Mouse (Mus musculus) kidney, adult 2 months (tissue): ENCODE measurements at regions not wholly inside any gene's neighbourhood (a gene's known extent, or its start where the extent isn't known, plus 50 kb on each side); places are given as distances from the start of the nearest gene placed in this dataset.

Experiments
- DNase-seq: peaks from one replicate; pipeline ENCODE4 v3.0.0; 2021
- H3K27ac ChIP-seq: fragments of 200-500 bp; 2 replicates; pipeline ENCODE4 v1.5.1; 2012; ENCODE audit warnings: low read depth, low read length, control low read depth, inconsistent platforms; ENCODE audit not compliant: insufficient read depth
- H3K27me3 ChIP-seq: fragments of 200-500 bp; replicated peaks from 2 replicates; pipeline ENCODE4 v1.6.1; 2012; ENCODE audit warnings: mild to moderate bottlenecking, moderate library complexity, low read length, inconsistent platforms; ENCODE audit not compliant: control insufficient read depth, insufficient read depth
- H3K36me3 ChIP-seq: fragments of 200-500 bp; 2 replicates; pipeline ENCODE4 v1.6.1; 2012; ENCODE audit warnings: mild to moderate bottlenecking, moderate library complexity, low read length, inconsistent platforms; ENCODE audit not compliant: control insufficient read depth, insufficient read depth
- H3K4me1 ChIP-seq: fragments of 200-500 bp; 2 replicates; pipeline ENCODE4 v1.6.1; 2011; ENCODE audit warnings: low read length; ENCODE audit not compliant: control insufficient read depth, insufficient read depth
- H3K4me3 ChIP-seq: fragments of 200-500 bp; 2 replicates; pipeline ENCODE4 v1.5.1; 2011; ENCODE audit warnings: mild to moderate bottlenecking, low read depth, low read length, control low read depth; ENCODE audit not compliant: insufficient read depth
- CTCF ChIP-seq: fragments of 200-500 bp; conservative IDR thresholded peaks from 2 replicates; pipeline ENCODE4 v1.5.1; 2011; ENCODE audit warnings: low read depth, mild to moderate bottlenecking, control low read depth, low read length, moderate library complexity, mixed read lengths; ENCODE audit not compliant: insufficient read depth, insufficient read length
- POLR2A ChIP-seq: fragments of 200-500 bp; IDR thresholded peaks from one replicate; pipeline ENCODE4 v1.6.1; 2011; ENCODE audit warnings: low read depth, low read length, control low read depth
- WGBS: fragments of 180-500 bp; shearing (Covaris S2); methylation state at CpG from one replicate; pipeline ENCODE4 v1.1.7; 2018; 5-methylcytosine and 5-hydroxymethylcytosine counted together

DNA sequence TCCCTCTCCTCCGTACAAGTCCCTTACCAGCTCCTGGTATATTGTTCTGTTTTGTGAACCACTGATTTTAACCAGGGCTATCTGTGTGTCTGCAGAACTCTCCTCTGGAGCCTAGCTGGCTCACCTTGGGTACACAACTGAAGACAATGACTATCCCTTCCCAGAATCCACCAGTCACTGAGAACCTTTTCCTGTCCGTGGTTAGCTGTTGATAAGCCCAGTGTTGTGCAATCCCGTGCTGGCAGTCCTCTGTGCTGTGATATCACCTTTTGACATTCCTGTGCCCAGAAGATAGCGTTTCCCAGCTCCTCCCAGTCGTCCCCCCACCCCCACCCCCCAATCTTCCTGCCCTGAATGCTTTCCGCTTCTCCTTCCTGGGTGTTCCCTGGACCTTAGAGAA, 73.5 kb downstream of the S1pr1 start:
- H3K4me1 ChIP-seq = peaks cover 3% of the 10 kb centered on the region; the same call in 1 of the 2 replicates
- no peak overlapping the region for H3K4me3 ChIP-seq
- no peak overlapping the region for H3K27ac ChIP-seq
- WGBS = 45% methylated on average over 6 of the region's 6 CpGs
- DNase-seq = peak; percentile 71
- H3K36me3 ChIP-seq = no peaks in the 10 kb centered on the region
- TF ChIP-seq CTCF (no peak), POLR2A (no peak)
- no peaks in the 10 kb centered on the region for H3K27me3 ChIP-seq

DNA sequence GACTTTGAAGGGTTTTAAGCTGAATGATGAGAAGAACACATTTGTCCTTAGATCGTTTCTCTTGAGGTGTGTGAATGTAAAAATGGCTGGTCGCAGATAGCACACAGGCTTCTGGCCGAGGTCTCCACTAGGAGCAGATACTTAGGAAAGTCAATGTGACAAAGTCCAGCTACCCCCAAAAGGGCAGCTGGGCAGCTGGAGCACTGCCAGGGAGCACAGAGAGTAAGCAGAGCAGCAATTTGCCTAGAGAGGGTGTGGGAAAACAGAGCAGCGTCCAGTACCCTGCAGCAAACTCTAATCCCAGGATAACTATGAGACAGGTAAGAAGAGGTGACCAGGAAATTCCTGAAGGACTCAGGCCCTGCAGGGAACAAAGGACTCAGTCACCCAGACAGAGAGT, 79.4 kb downstream of the S1pr1 start:
- Histone ChIP-seq H3K4me3 (no peak overlapping the region), H3K4me1 (peaks cover 7% of the 10 kb centered on the region; the same call in 1 of the 2 replicates), H3K27me3 (no peaks in the 10 kb centered on the region), H3K36me3 (no peaks in the 10 kb centered on the region), H3K27ac (no peak overlapping the region)
- TF ChIP-seq CTCF (0 out of 2 replicates have a peak, but pooled peaks have one; percentile 6), POLR2A (no peak)
- 60% methylated on average over 4 of the region's 4 CpGs for WGBS
- peak; percentile 53 for DNase-seq

DNA sequence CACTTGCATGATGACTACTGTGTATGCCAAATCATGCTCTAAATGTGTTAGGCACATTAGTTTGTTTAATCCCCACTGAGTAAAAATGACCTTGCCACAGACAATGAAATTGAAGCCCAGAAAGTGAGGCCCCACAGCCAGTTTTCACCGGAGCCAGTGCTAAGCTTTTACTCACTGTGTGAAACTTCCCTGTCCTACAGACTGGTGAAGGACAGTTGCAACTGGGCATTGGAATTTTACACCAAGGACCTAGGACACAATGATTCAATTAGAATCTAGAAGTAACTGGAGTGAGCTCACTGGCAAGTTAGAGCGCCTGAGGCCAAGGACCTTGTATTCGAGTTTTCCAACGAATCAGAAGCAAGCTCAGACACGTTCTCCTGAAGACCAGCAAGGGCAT, 79.8 kb downstream of the S1pr1 start:
- DNase-seq = no peak
- 69% methylated on average over 5 of the region's 5 CpGs for WGBS

DNA sequence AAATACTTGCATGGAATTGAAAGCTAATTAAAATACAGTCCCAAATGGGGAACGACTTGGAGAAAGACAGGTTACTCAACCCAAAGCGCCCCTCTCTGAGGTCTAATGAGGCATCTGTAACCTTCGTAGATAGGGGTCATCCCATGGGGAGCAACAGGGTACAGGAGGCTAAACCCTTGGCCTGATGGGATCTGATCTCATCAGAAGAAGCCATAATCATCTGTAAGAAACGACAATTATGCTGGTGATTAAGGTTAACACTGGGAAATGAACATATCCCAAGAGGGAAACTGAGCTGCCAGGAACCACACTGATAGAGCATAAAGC, 82.5 kb downstream of the S1pr1 start:
- Histone ChIP-seq H3K27me3 (no peaks in the 10 kb centered on the region), H3K27ac (no peak overlapping the region), H3K4me3 (no peak overlapping the region), H3K4me1 (peaks cover 7% of the 10 kb centered on the region; the same call in 1 of the 2 replicates), H3K36me3 (no peaks in the 10 kb centered on the region)
- TF ChIP-seq POLR2A = no peak
- no peak for TF ChIP-seq CTCF
- DNase-seq = no peak
- 73% methylated on average over 4 of the region's 4 CpGs for WGBS

More for the DNA sequence above, 79.8 kb downstream of the S1pr1 start:
- Histone ChIP-seq H3K27me3 (no peaks in the 10 kb centered on the region), H3K27ac (no peak overlapping the region), H3K36me3 (no peaks in the 10 kb centered on the region), H3K4me1 (peaks cover 7% of the 10 kb centered on the region; the same call in 1 of the 2 replicates), H3K4me3 (no peak overlapping the region)
- TF ChIP-seq POLR2A (no peak), CTCF (no peak)

DNA sequence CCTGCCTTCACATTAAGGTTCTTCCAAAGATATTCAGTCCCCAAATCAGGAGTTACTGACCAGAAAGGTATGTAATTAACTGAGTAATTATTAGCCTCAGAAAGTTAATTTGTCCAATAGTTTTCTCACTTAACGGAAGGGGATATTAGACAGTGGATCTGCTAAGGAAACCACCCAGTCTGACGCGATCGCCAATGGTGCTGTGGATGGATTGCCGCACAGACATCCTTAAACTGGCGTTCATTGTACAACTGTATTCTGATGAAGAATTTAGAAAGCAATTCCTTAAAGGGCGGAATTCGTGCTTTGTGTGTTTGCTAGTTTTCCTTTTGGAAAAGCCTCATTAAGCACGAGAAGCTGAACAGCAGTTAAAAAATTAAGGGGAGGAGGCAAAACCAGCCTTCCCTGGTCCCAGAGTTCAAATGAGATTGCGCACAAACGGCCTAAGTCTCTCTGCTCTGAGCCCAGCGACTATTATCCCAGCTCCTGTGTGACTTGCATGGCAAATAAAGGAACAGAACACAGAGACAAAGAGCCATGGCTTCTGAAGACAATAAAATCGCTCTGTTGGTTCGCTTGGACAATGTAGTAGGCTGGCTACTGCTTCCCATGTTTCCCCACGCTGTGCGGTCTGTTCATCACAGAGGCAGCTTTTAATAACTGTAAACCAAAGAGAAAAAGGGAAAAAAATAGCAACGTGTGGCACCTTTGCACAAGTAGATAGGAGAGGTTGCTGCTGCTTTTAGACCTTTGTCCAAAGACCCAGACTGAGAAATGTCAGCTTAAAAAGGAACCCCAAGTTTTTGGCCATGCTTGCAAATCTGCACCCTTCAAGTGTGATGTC, 83.1 kb downstream of the S1pr1 start:
- Histone ChIP-seq H3K36me3 (no peaks in the 10 kb centered on the region), H3K27ac (no peak overlapping the region), H3K4me3 (no peak overlapping the region), H3K27me3 (no peaks in the 10 kb centered on the region), H3K4me1 (peaks cover 7% of the 10 kb centered on the region; the same call in 1 of the 2 replicates)
- TF ChIP-seq CTCF = no peak
- TF ChIP-seq POLR2A = no peak
- WGBS = 56% methylated on average over 17 of the region's 17 CpGs
- no peak for DNase-seq

DNA sequence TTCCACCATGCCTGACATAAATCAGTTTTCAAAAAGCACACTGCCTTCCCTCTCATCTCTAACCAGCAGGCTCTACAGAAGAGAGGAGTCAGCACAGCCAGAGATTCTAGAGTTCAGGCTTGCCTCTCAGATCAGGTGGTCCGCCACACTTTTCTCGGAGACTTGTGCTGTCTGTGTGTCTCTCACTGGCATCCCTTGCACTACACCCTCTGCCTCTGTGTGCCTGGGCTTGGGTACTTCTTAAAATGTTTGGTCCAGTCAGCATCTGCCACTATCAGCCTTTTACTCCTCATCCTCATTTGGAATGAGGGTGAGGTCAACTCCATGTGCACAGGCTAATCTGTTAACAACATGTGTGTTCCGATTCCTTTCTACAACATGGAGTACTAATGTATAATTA, 92.0 kb downstream of the S1pr1 start:
- no peaks in the 10 kb centered on the region for H3K27me3 ChIP-seq
- no peaks in the 10 kb centered on the region for H3K36me3 ChIP-seq
- H3K27ac ChIP-seq = no peak overlapping the region
- DNase-seq = no peak
- no peak overlapping the region for H3K4me3 ChIP-seq
- 93% methylated on average over 3 of the region's 3 CpGs for WGBS
- H3K4me1 ChIP-seq = no peaks in the 10 kb centered on the region
- TF ChIP-seq POLR2A (no peak), CTCF (no peak)

DNA sequence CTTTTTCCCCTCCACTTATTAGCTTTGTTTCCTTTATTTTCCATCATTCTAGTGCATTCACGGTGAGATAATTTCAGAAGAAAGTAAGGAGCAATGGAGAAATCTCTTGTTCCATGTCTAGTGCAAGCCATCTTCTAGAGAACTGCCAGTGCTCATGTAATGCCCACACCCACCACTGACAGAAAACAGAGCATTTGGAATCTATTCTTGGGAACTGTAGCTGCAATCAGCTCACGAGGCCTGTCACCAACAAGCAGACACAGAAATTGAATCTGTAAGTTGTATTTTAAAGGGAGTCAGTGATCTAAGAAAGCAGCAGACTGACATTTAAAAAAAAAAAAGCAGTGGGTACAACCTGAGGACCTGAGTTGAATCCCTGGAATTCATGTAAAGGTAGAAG, 92.6 kb downstream of the S1pr1 start:
- Histone ChIP-seq H3K27me3 (no peaks in the 10 kb centered on the region), H3K27ac (no peak overlapping the region), H3K4me1 (no peaks in the 10 kb centered on the region), H3K36me3 (no peaks in the 10 kb centered on the region), H3K4me3 (no peak overlapping the region)
- 94% methylated on average over 2 of the region's 2 CpGs for WGBS
- TF ChIP-seq POLR2A = no peak
- TF ChIP-seq CTCF = no peak
- no peak for DNase-seq

DNA sequence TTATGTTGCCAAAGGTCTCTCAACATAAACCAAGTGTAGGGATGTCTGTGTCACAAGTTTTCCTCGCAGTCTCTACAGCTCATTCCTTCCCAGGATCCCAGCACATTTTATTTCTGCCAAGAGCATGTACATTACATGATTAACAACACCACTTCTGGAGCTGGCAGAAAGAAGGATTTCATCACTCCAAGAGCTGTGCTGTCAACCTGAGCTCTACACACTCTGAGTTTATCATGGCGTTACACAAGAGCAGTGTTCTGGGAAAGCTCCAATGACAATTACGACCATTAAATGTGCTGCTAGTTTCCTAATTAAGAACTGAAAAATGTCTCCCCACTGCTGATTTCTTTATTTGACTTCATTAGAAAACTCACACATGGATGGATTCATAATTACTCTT, 94.9 kb downstream of the S1pr1 start:
- 70% methylated on average over 3 of the region's 3 CpGs for WGBS
- DNase-seq = no peak
- Histone ChIP-seq H3K27ac (no peak overlapping the region), H3K36me3 (no peaks in the 10 kb centered on the region), H3K27me3 (no peaks in the 10 kb centered on the region), H3K4me3 (no peak overlapping the region), H3K4me1 (no peaks in the 10 kb centered on the region)
- TF ChIP-seq CTCF = no peak
- no peak for TF ChIP-seq POLR2A
